Mouse (Mus musculus): ENCODE measurements around the gene Calr4. TPM values are rescaled to one million over a fixed set of nuclear protein-coding genes. Genes with fewer than 3 reads are reported as not detected.

The Calr4 gene
- polyA plus RNA-seq, 1 experiment, result 0.46 TPM

DNA sequence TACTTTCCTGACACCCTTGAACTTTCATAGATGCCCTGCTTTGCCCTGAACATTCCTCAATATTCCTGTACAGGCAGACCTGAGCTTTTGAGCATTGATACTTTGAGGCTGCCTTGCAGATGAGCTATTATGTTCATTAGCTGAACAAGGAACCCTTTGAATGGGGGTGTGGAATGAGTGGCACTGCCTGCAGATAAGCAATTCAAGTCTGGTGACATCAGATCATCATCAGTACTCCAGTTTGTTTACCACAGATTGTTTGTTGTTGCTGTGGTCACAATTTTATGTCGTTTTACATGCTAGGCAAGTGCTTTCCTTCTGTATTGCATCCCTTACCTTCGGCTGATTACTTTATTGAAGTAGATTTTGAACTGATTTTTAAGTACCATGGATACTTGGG lies 62.2 kb downstream of the Calr4 start:
- Histone ChIP-seq H3K4me1 (ENCODE audit: control insufficient read depth, insufficient read depth, low read length) (no peaks in the 10 kb centered on the region; the same call in 1 of the 2 replicates), H3K27ac (ENCODE audit: insufficient read depth, low read length) (no peak overlapping the region), H3K4me3 (ENCODE audit: insufficient read depth, low read length) (no peak overlapping the region)
- TF ChIP-seq POLR2A (IDR thresholded peaks at IDR 0.05; ENCODE audit: extremely low read depth, insufficient read depth, low read length) (no peak), CTCF (IDR thresholded peaks at IDR 0.05; ENCODE audit: extremely low read depth, insufficient read depth, low read length) (no peak)

DNA sequence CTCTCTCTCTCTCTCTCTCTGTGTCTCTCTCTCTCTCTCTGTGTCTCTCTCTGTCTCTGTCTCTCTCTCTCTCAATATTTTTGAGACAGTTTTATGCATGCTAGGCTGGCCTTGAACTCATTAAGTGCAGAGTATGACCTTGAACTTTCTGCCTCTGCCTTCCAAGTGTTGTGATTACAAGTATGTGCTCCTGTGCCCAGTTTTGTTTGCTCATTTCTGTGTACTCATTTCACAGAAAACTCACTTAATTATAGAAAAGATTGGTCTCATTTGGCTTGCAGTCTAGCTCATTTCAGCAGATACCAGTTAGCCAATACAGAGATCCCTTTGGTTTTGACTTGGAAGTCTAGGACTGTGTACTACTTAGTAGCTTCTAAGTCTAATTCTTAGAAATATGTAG lies 64.9 kb downstream of the Calr4 start:
- TF ChIP-seq CTCF (IDR thresholded peaks at IDR 0.05; ENCODE audit: extremely low read depth, insufficient read depth, low read length) (no peak), POLR2A (IDR thresholded peaks at IDR 0.05; ENCODE audit: extremely low read depth, insufficient read depth, low read length) (no peak)
- Histone ChIP-seq H3K27ac (ENCODE audit: insufficient read depth, low read length) (no peak overlapping the region), H3K4me1 (ENCODE audit: control insufficient read depth, insufficient read depth, low read length) (no peaks in the 10 kb centered on the region; the same call in 1 of the 2 replicates), H3K4me3 (ENCODE audit: insufficient read depth, low read length) (no peak overlapping the region)

Other genes starting within 250 kb of the Calr4 start
- gene Nrd1, start 233.8 kb upstream of the Calr4 start, polyA plus RNA-seq (2012; rRNA removed), result 152 and 158 TPM in 2 replicates
- gene Osbpl9, start 32.2 kb upstream of the Calr4 start, polyA plus RNA-seq (2012; rRNA removed), result 54.2 and 59.7 TPM in 2 replicates
- gene Eps15, start 45.8 kb downstream of the Calr4 start, polyA plus RNA-seq (2012; rRNA removed), result 148 and 159 TPM in 2 replicates
- 4.0 and 5.0 TPM in 2 replicates for gene Ttc39a, start 172.1 kb downstream of the Calr4 start, polyA plus RNA-seq (2012; rRNA removed)

Measured in cortical plate, adult 2 months (tissue).